Mouse (Mus musculus) right cerebral cortex, postnatal 25 days (tissue): ENCODE data around the gene Fmn2.

Experiments used
- DNase-seq: peaks from one replicate; pipeline ENCODE4 v3.0.0; 2022

The Fmn2 gene

DNA sequence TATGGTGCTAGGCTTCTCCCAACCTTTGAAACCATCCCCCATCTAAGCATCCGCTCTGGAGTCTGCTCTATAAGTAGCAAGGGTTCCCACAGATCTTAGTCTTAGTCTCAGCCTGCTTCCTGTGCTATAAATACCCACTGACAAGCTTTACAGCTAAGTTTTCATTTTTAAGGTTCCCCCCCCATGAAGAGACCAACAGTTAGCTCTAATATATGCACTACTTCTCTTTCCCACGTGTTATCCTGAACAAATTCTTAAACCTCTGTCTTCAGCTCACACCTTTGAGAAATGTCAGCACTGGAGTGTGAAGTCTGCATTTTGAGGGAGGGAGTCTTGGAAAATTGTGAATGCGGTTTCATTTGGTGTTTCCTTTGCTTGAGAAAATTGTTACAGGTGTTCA is 56.2 kb downstream of the Fmn2 start:
- DNase-seq, result no peak

DNA sequence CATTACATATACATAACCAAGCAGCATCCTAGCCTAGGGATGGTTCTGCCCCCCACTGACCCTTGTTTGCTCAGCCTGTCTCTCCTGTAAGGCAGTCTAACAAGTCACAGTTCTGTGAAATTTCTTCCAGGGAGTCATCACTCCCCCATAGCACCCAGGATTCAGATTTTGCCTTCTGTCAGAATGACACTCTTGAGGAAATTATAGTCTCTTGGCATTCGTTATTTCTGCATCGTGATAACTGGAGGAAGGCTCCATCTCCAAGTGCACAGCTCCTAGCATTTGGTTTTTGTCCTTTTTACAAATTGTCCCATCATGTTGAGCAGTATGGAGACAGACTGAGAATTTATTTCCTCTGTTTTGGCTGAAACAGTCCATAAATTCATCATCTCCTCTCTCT is 56.9 kb downstream of the Fmn2 start:
- DNase-seq, result no peak

DNA sequence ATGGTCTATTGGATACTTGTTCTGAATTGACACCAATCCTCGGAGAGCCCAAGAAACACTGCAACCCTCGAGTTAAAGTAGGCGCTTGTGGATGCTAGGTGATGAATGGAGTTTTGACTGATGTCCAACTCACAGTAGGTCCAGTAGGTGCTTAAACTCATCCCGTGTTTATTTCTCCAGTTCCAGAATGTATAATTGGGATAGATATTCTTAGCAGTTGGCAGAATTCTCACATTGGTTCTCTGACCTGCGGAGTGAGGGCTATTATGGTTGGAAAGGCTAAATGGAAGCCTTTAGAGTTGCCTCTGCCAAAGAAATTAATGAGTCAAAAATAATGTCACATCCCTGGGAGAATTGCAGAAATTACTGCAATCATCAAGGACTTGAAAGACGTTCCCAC is 62.9 kb downstream of the Fmn2 start:
- DNase-seq, result no peak

DNA sequence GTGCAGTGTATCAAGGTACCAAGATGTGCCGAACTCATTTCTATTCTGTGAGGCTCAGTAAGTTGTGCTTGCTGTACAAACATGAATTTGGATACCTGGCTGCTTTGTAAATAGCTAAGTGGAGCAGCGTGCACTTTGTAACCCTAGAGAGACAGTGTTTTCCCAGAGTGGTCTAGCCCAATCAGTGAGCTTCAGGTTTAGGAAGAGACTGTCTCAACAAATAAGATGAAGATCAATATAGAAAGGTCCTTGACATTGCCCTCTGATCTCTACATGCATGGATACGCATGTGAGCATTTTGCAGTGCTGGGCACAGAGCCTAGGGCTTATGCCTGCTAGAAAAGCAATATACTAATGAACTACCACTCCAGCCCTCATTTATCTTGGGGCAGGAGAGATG is 67.0 kb downstream of the Fmn2 start:
- DNase-seq, result no peak

DNA sequence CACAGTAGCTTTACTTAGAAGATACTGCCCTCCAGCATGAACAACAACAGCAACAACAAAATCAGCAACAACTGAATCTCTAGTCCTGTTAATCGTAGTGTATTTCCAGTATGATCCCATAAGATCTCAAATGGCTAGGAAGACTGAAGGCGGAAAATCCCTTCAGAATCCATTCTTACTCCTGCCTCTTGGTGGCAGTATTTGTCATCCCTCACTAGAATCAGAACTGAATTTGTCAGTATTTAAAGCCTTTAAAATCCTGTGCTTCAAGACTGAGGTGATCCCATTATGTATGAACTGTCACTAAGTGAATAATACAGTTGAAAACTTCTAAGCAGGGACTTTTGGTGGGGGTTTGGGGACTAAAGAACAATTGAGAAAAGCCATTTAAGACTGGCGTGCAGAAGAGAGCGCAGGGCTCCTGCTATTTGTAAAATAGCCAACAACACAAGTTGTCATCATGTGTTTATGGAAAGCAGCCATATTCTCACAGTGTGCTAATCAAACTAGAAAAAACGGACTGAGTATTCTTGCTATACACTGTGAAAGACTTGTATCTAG is 90.9 kb downstream of the Fmn2 start:
- DNase-seq, result no peak

DNA sequence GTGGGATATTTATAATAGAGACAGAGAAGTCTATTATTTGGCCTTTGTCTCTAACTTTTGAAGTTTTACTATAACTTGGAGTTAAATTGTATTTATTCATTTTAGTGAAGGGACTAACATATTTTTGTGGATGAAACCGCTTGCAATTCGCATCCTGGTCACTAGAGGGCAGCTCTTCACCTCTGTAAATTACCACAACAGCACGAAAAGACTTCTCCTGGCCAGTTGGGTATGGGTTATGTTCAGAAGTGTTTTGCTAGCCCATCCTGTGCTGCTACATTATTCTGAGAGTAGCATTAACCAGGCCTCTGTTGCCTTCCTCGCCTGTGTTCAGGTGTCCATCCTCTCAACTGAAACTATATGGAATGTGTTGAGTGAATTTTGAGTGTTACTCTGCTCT is 93.4 kb downstream of the Fmn2 start:
- peak; percentile 56 for DNase-seq

DNA sequence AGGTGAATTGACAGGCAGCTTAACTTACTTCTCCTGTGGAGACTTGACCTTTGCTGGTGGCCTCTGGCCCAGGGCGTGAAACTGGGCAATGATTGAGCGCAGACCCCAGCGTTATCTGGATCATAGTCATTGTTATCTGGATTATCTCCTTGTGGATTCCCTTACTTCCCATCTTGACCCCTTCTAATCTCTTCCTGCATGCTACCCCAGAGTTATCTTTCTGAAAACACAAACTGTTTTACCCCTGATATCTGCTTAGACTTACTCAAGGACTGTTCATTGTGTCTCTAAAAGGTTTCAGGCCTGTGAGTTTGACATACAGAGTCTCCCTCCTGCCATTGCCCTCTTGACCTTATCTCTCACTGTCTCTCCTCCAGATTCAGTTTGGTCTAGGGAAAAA is 95.9 kb downstream of the Fmn2 start:
- DNase-seq, result no peak

DNA sequence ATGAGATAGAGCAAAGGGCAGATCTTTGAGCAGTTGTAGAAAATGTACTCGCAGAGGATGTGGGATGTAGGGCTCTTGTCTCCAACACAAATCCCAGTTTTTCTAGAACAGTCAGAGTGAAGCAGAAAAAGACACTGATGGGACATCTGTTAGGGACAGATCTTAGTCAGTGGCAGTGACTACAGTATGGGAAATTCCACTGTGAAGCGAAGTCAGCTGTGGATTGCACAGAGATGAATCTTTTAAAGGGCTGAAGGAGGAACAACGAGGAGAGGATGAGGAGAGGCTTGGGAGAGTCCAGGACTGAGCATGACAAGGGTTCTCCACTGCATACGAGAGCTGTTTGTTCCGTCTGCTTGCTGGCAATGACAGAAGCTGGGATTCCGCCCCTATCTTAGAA is 96.6 kb downstream of the Fmn2 start:
- DNase-seq, result no peak

DNA sequence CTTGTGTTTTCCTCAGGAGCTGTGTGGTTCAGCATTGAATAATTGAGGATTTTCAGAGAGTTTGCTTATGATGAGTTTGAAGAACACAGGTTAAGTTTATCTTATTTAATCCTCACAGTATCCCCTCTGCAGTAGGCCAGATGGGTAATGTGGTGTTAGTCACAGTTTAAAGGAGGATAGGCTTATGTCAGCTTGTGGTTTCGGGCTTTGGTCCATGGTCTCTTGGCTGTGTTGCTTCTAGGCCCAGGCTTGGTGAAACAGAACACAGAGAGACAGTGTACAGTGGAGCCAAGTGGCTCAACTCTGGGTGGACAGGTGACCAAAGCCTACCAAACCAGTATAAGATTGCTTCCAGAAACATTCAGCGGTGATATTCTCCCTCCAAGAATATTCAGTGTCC is 98.4 kb downstream of the Fmn2 start:
- no peak for DNase-seq

DNA sequence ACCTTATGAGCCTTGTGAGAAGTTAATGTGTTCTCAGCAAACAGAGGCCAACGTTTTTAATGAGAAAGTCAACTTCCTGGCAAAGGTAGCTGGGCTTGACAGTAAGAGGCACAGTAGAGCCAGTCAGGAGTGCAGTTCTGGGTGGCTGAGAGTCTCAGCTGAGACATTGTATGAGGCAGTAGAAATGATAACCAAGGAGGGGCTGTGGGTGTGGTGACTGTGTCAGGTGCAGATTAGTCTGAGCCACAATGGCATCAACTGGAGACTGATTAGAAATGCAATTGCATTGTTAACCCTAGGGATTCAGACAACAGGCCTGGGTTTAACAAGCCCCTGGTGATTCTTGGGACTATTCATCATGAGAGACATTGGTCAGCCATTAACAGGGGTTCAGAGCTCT is 99.0 kb downstream of the Fmn2 start:
- DNase-seq, result no peak

DNA sequence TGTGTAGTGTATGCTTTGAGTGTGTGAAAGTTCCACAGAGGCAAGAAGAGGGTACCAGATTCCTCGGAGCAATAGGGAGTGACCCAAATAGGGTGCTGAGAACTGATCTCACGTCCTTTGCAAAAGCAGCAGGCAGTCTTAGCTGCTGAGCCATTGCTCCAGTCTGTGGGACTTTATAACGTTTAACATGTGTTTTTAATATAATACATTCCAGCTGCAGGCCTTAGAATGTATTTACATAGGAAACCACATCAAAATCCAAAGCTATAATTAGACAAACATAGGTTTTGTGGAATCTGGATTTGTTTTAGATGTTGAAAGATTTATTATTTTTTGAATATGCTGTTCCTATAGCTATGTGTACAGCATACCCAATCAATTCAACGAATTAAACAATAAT is 115.7 kb downstream of the Fmn2 start:
- no peak for DNase-seq

DNA sequence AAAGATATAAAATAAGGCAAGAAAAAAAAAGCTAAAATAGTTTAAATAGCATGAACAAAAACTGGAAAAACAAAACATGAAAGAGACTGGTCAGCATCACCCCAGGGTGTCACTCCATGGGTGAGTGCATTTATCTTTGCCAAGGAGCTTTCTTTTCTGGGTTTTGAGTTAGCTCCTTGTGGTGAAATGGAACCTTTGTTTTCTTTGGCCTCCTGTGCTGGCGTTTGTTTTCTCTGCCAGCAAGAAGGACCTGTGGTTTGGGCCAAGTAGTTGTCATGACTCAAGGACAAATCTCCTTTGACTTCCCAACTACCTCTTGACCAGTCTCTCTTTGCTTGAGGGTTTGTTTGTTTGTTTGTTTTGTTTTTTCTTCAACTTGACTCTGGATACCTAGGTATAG is 119.9 kb downstream of the Fmn2 start:
- DNase-seq, result no peak

DNA sequence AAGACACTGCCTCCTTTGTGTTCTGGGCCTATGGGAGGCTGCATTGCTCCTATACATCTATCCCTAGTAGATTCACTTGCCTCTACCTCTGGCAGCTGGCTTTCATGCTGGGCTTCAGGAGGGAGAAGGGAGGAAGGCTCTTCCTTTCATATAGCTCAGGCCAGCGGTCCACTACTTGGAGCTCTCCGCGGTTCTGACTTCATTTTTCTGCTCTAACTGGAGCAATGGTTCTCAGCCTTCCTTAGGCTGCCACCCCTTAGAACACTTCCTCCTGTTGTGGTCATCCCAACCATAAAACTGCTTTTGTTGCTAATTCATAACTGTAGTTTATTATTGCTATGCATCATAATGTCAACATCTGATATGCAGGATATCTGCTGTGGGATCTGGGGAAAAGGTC is 121.4 kb downstream of the Fmn2 start:
- no peak for DNase-seq

DNA sequence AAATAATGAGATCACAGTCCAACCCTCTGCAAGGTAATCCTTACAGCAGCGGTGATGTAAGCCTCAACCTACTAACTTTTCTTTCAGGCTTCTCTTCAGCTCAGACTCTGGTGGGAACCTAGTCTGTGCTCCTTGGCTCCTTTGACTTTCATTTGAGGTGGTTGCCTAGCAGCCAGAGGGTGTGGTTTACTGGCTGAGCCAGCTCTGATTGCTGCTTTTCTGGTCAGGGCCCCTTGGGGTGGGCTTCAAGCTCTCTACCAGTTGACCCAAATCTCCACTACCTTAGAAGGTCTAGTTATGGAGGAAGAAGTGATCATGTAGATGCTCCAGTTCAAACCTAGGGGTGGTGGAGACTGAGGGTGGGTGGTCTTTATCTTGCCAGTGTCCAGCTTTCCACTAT is 128.4 kb downstream of the Fmn2 start:
- no peak for DNase-seq

DNA sequence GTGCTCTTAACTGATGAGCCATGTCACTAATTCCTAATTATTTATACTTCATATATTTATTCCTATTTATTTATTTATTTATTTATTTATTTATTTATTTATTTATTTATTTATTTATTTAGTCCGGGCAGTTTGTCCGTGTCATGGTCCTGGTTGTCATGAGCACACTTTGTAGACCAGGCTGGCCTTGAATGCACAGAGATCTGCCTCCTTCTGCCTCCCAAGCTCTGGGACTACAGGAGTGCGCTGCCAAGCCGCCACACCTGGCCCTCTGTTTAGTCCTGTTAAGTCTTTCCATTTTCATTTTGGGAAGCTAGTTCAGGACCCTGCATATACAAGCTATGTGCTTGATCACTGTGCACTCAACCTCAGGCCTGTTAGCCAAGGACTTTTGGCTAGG is 134.7 kb downstream of the Fmn2 start:
- DNase-seq, result no peak

DNA sequence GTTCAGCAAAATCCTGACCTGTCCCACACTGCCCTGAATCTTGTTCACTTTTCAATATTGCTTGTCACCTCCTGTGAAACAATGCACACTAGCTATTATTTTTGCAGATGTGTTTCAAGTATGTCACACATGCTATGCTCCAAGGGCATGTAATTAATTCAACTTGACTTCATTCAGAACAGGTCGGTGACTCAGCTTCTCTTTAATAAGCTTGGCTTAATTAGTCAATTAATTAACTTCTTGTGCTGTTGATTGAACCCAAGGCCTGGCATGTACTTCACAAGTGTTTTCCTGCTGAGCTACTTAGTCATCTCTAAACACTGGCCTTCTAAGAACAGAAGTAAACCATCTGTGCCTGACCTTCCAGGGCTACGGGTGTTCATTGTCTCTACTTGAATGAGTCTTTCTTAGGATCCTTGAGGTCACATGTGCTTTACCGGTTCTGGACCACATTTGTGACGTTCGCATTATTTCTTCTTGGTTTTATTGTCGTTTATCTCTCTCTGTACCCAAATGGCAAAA is 136.0 kb downstream of the Fmn2 start:
- no peak for DNase-seq

DNA sequence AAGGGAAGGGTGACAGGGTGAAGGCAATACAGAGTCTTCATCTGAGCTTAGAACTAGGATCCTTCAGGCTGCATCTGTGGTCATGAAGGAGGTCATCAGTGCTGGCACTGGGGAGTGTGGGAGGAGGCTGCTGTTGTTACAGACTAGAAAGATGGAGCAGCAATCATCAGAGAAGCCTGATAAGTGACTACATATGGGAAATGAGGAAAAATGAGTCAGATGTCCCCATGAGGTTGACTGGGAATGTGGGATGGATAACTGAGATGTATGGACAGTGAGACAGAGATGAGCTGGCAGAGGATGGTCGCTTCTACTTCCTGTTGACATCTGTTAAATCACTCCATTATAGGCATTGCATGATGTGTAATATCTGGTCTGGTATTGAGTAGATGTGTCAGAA is 139.3 kb downstream of the Fmn2 start:
- no peak for DNase-seq

DNA sequence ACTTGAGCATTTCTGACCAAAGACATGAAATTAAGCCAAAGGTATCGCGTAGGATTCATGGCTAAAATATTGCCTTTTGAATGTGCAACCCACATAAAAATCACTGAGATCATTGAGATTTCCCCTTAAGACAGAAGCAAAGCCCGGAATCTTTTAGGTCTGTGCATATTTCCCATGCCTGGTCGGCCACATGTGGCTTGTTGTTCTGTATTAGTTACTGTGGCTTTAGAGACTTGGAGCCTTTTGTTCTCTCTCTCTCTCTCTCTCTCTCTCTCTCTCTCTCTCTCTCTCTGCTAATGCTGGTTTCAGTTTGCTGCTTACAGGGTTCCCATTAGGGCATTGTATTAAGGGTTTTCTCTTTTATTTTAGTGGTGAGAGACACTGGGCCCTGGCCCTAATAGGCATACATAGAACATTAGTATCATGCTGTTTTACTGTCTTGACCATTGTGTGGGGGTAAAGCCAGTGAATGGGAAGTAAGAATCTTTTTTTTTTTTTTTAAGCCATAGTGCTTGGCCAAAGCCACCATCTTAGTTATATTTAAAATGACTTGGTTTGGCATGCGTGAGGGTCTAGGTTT is 141.9 kb downstream of the Fmn2 start:
- no peak for DNase-seq

DNA sequence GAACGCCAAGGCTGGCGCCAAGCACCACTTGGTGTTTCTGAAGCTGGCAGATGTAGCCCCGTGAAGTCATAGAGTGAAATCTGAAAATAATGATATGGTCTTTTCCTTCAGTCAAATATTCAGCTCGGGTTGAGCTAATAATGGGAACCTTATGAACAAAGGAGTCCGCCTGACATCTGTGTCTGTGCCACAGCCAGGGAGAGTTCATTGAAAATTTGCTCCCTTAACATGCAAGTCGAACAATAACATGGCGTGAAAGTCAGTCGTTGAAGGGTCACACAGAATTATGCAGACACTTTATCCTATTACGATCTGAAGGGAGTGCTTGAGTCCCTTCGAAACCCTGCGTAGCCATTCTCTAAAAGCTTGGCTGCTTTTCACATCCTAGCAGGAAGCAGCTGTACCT is 147.8 kb downstream of the Fmn2 start:
- no peak for DNase-seq

DNA sequence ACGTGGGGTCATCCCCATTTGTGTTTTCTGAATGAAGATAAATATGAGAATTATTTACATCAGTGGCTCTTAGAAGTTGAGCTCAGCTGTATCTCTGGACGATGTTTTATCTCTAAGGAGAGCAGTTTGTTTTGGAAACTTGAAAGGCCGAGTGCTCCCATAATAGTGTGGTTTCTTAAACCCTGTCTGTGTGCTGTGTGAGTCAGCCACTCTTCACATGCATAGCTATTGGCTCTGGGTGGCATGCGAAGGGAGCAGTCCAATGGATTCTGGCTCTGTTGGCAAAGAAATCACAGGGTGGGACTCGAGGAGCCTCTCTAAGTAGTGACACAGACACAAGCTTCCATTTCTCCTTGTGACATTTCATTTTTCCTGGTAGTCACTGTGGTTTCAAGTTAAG is 152.9 kb downstream of the Fmn2 start:
- DNase-seq, result no peak

DNA sequence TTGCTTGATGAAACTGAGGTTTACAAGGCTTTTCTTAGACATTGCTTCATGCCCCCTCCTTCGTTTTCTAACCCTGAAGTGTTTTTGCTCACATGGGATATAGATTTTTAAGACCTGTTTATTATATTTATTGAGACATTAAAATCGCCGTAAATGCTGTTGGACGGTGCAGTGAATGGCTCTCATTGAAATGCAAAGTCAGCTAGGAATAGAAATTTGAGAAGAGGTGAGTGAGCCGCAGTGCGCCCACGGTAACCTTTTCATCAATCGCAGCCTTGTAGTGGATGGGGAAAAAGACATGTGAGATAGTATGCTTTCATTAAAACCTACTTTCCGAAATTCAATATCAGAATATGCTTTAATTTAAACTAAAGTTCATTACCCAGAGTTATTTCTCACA is 153.7 kb downstream of the Fmn2 start:
- no peak for DNase-seq

DNA sequence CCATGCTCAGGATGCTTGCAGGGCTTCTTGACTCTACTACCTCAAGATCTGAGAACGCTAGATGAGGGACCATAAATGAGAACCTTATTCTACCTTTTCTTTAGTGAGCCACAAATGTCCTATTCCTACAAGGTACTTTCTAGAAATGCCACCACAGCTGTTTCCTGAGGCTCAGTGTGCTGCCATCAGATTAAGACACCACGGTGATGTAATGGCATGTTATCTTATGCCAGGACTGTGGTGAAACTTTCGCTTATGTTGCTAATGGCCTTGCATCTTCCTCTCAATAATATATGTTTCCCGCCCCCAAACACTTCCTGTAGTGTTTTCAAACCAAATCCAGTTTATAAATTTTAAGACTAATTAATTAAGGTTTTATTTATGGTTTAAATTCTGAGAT is 154.9 kb downstream of the Fmn2 start:
- no peak for DNase-seq

DNA sequence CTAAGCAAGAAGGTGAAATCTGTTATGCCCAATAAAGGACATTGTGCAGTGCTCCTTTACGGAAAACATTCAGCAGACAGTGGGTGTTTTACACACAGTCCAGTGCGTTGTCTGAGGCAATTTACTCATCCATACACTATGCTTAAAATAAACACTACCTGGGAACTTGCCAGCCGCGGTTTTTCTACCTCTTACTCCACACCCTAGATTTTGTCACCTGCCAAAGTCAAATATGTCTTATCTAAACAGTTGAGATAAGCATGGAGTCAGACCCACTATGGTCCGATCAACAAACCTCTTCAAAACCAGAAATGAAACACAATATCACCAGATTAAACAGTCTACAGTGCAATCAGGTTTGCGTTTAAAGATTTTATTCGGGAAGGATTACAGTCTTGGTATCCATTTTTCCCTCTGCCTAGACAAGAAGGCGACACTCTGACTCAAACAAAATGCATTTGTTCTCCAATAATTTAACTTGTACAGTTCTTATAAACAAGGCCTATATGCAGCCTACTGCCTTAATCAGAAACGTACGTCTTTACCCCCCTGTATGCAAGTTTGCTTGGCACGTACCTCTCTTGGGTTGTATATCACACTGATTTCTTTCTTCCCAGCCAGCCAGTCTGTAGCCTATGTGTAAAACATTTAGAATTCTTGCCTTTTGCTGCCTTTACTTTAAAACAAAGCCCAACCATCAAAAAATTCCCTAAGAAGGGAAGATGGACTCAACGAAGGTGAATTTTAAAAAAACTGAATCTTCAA is 158.0 kb downstream of the Fmn2 start:
- no peak for DNase-seq

DNA sequence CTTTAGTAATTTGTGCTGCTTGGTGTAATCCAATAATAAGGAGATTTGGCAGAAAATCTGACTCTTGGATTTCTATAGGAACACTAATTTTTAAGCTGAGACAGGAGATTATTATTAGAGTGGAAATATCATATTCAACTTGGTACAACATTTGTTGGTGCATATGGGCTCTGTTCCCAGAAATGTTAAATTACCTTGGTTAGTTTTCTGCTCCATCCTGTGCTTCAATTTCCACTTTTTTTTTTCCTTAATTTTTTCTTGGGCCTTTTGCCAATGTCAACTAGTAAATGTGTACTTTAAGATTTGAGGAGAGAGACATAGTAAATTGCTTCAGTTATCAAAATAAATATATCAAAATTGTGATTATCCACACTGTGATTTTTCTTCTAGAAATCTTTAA is 163.5 kb downstream of the Fmn2 start:
- no peak for DNase-seq

DNA sequence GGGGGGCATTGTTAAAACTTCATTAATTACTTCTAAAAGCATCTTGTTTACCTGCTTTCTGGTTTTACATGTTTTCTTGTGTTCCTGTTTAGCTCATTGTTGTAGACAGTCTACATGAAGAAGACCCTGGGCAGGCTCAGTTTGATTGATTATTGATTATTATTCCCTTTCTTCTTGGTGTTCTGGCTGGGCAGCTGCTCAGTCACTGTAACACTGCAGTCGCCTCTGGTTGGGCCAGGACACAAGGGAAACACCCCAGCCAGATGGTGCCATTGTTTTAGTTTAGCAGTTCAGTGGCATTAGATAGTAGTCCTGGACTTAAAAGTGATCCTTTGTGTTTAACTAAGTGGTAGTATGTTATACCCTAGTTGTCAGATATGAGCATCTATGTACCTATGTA is 167.5 kb downstream of the Fmn2 start:
- DNase-seq, result no peak
